Mouse (Mus musculus): ENCODE results near the gene Serinc4.
A peak's percentile ranks its signal among the peaks of the same experiment; 100 is the strongest.
"Not testable (repeated sequence)": the region's sequence is repeated elsewhere in the genome, so short reads cannot be mapped to it uniquely, and the experiment has no call there.

Serinc4 gene

GRCm38 (mm10) chr2:121456692-121457642, at the start of gene Serinc4:
TSS of gene Serinc4 (minus strand) at chr2:121456781.
- DNase-seq (ENCODE audit: extremely low read depth, low read depth, low spot score), result peak; percentile 33

- not testable (repeated sequence) for DNase-seq (ENCODE audit: extremely low read depth, low read depth, low spot score)
These were observed 45.0 kb upstream of the Serinc4 start for GRCm38 (mm10) chr2:121501550-121501949.

DNA sequence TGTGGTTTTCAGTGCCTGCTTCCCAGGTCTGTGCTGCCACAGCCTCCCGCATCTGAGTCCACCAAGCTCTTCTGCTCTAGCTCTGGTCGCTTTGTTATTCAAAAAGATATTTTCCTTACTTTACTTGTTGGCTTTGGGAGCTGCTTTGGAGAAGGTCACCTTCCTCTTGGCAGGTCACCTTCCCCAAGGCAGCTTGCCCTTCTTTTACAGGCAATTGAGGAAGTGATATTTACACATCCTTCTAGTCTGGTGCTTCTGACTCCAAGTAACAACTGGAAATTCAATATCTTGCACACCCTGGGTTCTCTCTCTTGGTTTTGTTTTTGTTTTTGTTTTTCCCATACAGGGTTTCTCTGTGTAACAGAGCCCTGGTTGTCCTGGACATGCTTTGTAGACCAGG, 27.8 kb upstream of the Serinc4 start:
- not testable (repeated sequence) for DNase-seq (ENCODE audit: extremely low read depth, low read depth, low spot score)

DNA sequence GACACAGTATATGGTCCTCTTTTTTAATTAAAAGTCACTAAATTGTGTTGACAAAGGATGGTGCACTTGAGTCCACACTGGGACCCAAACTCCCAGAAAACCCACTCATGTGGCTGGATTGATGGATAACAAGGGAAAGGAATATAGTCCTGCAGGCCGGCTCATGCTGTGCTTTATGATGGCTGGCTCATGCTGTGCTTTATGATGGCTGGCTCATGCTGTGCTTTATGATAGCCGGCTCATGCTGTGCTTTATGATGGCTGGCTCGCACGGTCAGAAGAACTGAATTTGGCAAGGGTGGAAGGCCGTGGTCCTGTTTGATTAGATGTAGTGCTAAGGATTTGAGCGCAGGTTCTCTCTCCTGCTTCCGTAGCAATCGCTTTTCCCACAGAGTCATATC, 27.0 kb upstream of the Serinc4 start:
- no peak for DNase-seq (ENCODE audit: extremely low read depth, low read depth, low spot score)

DNA sequence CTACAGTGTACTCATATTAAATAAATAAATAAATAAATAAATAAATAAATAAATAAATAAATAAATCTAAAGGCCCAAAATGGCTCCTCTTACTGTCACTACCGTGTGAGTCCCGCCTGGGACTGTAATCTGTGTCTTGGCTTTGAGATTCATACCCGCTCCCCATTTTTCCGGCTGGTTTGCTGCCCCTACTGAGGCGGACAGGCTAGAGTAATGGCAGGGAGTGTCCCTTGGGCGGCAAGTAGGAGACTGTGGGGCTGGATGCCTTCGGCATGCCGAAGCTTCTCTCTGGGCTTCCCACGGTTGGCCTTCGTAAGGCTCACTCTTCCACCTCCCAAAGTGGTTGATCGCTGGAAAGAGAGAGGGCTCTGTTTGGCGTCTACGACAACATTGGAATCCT, 24.3 kb upstream of the Serinc4 start:
- not testable (repeated sequence) for DNase-seq (ENCODE audit: extremely low read depth, low read depth, low spot score)

- no peak for DNase-seq (ENCODE audit: extremely low read depth, low read depth, low spot score)
These were observed 23.9 kb upstream of the Serinc4 start for GRCm38 (mm10) chr2:121480498-121480897.

GRCm38 (mm10) chr2:121477491-121478266, 21.1 kb upstream of the Serinc4 start:
- no peak for DNase-seq (ENCODE audit: extremely low read depth, low read depth, low spot score)

DNA sequence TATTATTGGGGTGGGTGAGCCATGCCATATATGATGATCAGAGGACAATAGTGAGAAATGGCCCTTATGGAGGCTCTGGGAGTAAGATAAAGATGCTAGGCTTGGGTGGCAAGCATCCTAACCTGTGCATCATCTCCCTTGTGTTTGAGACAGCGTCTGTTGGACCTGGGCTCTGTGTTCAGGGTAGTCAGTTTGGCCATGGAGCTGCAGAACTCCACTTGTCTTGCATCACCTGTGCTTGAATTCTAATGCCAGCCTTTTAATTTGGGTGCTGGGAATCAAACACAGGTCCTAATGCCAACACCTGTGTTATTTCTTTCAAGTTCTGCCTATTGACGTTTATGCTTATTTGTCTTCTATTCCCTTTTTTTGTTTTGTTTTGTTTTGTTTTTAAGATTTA, 18.7 kb upstream of the Serinc4 start:
- not testable (repeated sequence) for DNase-seq (ENCODE audit: extremely low read depth, low read depth, low spot score)

- DNase-seq (ENCODE audit: extremely low read depth, low read depth, low spot score), result no peak
These were observed 17.6 kb upstream of the Serinc4 start for GRCm38 (mm10) chr2:121474180-121474535.

DNA sequence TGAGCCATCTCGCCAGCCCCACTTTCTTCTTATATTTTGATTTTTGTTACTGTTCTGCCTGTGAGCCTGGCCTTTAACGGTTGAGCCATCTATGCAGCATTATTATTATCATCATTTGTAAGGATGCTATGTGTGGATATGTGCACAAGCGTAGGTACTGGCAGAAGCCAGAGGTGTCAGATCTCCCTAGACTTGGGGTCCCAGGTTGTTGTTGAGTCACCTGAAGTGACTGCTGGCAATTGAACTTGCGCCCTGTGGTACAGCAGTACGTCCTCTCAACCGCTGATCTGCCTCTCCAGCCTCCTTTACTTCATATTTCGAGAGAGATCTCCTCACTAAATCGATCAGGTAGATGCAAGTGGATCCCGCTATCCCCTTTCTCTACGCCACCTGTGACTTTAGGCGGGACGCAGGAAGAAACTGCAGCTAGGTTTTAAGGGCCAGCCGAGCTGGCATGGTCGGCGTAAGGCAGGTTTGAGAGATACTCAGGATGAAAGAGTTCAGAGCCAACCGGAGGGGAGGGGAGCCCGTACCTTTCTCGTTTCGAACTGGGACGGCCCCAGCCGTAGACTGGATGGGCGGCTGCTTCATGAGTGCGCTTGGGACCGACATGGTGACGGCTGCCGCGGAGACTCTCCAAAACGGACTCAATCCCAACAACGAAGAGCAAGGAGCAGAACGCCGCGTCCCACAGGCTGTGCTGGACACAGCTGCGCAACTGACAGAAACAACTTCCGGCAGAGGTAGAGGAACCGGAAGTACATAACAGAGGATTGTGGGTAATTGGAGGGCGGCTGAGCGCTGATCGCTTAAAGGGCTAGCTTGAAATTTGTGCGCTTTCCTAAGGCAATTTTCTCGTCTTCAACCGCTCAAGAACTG, 17.0 kb upstream of the Serinc4 start, which contains the start of gene Mfap1b:
TSS of gene Mfap1b (minus strand) at position 767 of the 879 bp plus-strand sequence.
- peak; percentile 65 for DNase-seq (ENCODE audit: extremely low read depth, low read depth, low spot score)

DNA sequence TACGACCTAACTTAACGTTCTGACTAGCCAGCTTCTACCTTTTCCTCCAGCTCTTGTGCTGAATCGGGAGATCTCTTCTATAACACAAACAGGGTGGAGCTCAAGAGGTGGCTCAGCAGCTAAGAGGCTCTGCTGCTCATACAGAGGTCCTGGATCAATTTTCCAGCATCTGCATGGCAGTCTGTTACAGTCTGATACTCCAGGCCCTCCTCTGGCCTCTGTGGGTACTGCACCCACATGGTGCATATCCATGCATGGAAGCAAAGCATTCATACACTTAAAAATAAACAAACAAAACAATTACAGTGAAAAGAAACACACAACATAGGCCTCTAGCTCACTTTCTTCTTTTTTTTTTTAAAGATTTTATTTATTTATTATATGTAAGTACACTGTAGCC, 16.2 kb upstream of the Serinc4 start:
- DNase-seq (ENCODE audit: extremely low read depth, low read depth, low spot score), result not testable (repeated sequence)

DNA sequence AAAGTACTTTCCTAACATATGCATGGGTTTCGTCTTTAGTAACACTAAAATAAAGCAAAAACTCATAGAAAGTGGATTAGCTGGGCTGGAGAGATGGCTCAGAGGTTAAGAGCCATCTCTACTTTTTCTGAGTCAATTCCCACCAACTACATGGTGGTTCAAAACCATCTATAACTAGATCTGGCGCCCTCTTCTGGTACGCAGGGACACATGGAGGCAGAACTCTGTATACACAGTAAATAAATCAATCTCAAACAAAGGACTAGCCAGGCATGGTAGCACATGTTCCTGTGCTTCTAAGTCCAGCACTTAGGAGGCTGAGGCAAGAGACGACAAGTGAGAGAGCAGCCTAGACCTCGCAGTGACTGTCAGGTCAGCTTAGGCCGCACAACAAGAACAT, 12.4 kb upstream of the Serinc4 start:
- not testable (repeated sequence) for DNase-seq (ENCODE audit: extremely low read depth, low read depth, low spot score)

DNA sequence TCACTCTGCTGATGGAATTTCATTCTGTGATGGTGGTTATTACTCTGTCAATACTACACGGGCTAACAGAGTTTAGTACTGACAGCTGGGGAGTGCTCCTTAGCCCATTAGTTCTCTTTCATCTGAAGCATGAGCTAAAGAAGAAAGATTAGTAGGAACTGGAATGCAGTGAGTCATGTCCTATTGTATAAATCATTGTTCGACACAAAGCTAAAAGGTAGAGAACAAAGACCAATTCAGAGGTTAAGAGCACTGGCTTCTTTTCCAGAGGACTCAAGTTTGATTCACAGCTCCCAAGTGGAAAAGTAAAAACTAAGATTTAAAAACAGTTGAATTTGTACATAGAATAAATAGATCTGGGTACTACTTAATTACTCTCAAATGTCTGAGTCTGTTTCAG, 3.5 kb upstream of the Serinc4 start:
- DNase-seq (ENCODE audit: extremely low read depth, low read depth, low spot score), result no peak

DNA sequence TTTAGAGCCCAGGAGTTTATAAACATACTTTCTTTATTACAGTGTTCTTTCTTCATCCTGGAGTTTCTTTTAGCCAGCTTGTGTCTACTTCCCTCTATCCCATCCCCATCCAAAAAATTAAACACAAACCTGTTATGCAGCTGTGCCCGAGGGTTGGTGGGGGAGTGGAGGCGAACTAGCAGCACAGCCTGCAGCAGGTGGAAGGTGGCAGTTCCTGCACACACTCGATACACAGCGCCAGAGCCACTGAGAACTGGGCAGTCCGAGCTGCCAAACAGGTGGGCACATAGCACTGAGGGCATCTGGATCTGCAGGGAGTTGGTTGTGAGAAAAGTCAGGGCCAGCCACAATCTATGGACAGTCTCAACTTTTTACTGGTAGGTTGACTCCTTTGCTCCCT, 1.0 kb downstream of the Serinc4 start:
- DNase-seq (ENCODE audit: extremely low read depth, low read depth, low spot score), result no peak

- no peak for DNase-seq (ENCODE audit: extremely low read depth, low read depth, low spot score)
These were observed 2.7 kb downstream of the Serinc4 start for GRCm38 (mm10) chr2:121453917-121454316.

- DNase-seq (ENCODE audit: extremely low read depth, low read depth, low spot score), result no peak
These were observed 3.6 kb downstream of the Serinc4 start, which contains the start of gene Hypk for GRCm38 (mm10) chr2:121452990-121453389. TSS of gene Hypk (plus strand) at chr2:121453290.

DNA sequence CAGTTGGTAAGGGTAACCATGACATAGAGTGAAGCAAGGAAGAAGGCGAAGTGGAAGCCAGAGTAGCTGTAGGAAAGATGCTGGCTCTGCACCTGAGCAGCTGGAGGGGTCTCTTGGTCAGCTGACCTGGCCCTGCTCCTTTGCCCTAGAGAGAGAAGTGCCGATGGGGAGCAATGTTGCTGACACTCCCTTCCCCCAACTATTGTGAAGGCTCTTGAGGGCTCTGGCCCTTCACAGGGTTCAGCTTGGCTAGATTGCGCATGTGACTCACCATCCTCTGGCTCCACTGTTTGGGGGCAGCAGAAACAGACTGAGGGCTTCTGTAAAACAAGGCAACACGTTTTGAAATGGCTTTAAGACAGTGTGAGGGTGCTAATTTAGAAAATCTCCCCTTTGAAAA, 4.2 kb downstream of the Serinc4 start:
- DNase-seq (ENCODE audit: extremely low read depth, low read depth, low spot score), result no peak

- DNase-seq (ENCODE audit: extremely low read depth, low read depth, low spot score), result no peak
These were observed 6.5 kb downstream of the Serinc4 start for GRCm38 (mm10) chr2:121450093-121450492.

- no peak for DNase-seq (ENCODE audit: extremely low read depth, low read depth, low spot score)
These were observed 7.0 kb downstream of the Serinc4 start for GRCm38 (mm10) chr2:121449545-121450011.

DNA sequence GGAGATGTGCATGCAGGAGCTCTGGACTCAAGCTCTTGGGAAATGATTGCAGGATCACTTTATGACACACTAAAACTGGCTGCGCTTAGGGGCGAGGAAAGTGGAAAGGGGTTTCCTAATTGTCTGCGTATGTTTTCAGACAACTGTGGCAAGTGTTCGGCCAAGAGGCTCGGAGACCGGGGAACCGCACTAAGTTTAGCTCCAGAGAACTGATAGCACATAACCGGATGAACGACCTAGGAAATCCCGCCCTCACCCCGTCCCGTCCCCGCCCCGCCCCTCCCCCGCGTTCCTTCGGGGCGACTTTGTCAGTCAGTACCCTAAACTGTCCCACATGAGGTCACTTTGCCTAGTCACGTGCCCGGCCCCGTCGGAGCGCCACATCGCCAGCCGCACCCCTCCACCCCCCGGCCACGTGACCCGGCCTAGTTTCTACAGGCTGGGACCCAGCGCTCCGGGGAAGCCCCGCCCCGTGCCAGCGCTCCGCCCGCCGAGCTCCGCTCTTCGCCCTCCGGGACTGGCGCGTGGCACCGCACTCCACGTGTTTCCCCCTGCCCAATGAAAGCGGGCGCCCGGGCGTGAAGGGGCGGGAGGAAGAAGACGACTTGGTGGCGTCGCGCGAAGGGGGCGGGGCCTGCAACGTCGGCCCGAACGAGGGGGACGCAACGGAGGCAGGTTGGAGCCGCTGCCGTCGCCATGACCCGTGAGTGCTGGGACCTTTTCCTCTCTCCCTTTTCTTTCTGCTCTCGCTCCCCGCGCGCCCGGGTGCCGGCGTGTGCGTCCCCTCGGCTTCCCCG, 7.6 kb downstream of the Serinc4 start, which contains the start of gene Serf2:
TSS of gene Serf2 (plus strand) at position 457 of the 797 bp plus-strand sequence.
- peak; percentile 80 for DNase-seq (ENCODE audit: extremely low read depth, low read depth, low spot score)

Data from fat pad, adult 2 months (tissue).